Mouse (Mus musculus) liver, embryonic 13.5 days (tissue): ENCODE results near the gene Angpt4. TPM values are rescaled to one million over a fixed set of nuclear protein-coding genes. Genes with fewer than 3 reads are reported as not detected.
A peak's percentile ranks its signal among the peaks of the same experiment; 100 is the strongest.

Experiments
- ATAC-seq: fragments of 200-750 bp; cut with Nextera tagmentation; 2 replicates; pipeline ENCODE4 v1.8.0; 2017; ENCODE audit warnings: low read depth, mild to moderate bottlenecking, moderate number of reproducible peaks, moderate library complexity
- DNase-seq: peaks from one replicate; pipeline ENCODE4 v3.0.0; 2022
- H3K27ac ChIP-seq: fragments of 300-500 bp; sonication (generic); 2 replicates; pipeline ENCODE4 v1.5.1; 2015; ENCODE audit warnings: moderate library complexity, mild to moderate bottlenecking, inconsistent platforms
- H3K27me3 ChIP-seq: fragments of 300-500 bp; sonication (generic); 2 replicates; pipeline ENCODE4 v1.6.1; 2015; ENCODE audit warnings: mild to moderate bottlenecking, inconsistent platforms
- H3K36me3 ChIP-seq: fragments of 300-500 bp; sonication (generic); 2 replicates; pipeline ENCODE4 v1.6.1; 2015; ENCODE audit warnings: mild to moderate bottlenecking, inconsistent platforms
- H3K4me1 ChIP-seq: fragments of 300-500 bp; sonication (generic); replicated peaks from 2 replicates; pipeline ENCODE4 v1.6.1; 2015; ENCODE audit warnings: inconsistent platforms
- H3K4me2 ChIP-seq: fragments of 300-500 bp; sonication (generic); 2 replicates; pipeline ENCODE4 v1.6.1; 2015; ENCODE audit warnings: inconsistent platforms, mild to moderate bottlenecking, moderate library complexity
- H3K4me3 ChIP-seq: fragments of 300-500 bp; sonication (generic); replicated peaks from 2 replicates; pipeline ENCODE4 v1.5.1; 2015; ENCODE audit warnings: mild to moderate bottlenecking, inconsistent platforms
- H3K9ac ChIP-seq: fragments of 300-500 bp; sonication (generic); 2 replicates; pipeline ENCODE4 v1.6.1; 2015; ENCODE audit warnings: mild to moderate bottlenecking, inconsistent platforms
- H3K9me3 ChIP-seq: fragments of 300-500 bp; sonication (generic); replicated peaks from 2 replicates; pipeline ENCODE4 v1.6.1; 2016; ENCODE audit warnings: inconsistent platforms
- WGBS: fragments of 180-500 bp; shearing (Covaris S2); methylation state at CpG from one replicate; pipeline ENCODE4 v1.1.7; 2015; ENCODE audit not compliant: insufficient replicate concordance; 5-methylcytosine and 5-hydroxymethylcytosine counted together
- polyA plus RNA-seq: library from polyadenylated mRNA; unstranded; fragments of >200 nt; fragmentation: Nextera tagmentation; extraction: Ambion mirVana; gene quantifications from 2 replicates; pipeline ENCODE4 v1.2.1, GENCODE M21; 2015

Gene Angpt4
- polyA plus RNA-seq, 1 experiment from 2014 or later: not detected

GRCm38 (mm10) chr2:151963319-151963718 lies 52.3 kb downstream of the Angpt4 start:
- no peak for ATAC-seq

GRCm38 (mm10) chr2:151964052-151964451 lies 53.0 kb downstream of the Angpt4 start:
- no peaks in the 10 kb centered on the region for H3K9me3 ChIP-seq
- WGBS: 30% methylated on average over 9 of the region's 9 CpGs
- H3K36me3 ChIP-seq: peaks cover 12% of the 10 kb centered on the region
- no peaks in the 10 kb centered on the region for H3K27me3 ChIP-seq
- DNase-seq (no peak), ATAC-seq (no peak)
- H3K4me3 ChIP-seq: no peak overlapping the region
- no peak overlapping the region for H3K9ac ChIP-seq
- peaks cover 45% of the 10 kb centered on the region for H3K4me1 ChIP-seq
- no peak overlapping the region for H3K27ac ChIP-seq
- no peak overlapping the region for H3K4me2 ChIP-seq

More at GRCm38 (mm10) chr2:151963319-151963718, 52.3 kb downstream of the Angpt4 start:
- no peak overlapping the region for H3K4me2 ChIP-seq
- H3K27me3 ChIP-seq: no peaks in the 10 kb centered on the region
- H3K9me3 ChIP-seq: no peaks in the 10 kb centered on the region
- DNase-seq: no peak
- peaks cover 6% of the 10 kb centered on the region; the same call in 1 of the 2 replicates for H3K36me3 ChIP-seq
- no peak overlapping the region for H3K27ac ChIP-seq
- WGBS: 49% methylated on average over 5 of the region's 5 CpGs
- H3K9ac ChIP-seq: no peak overlapping the region
- H3K4me1 ChIP-seq: peaks cover 44% of the 10 kb centered on the region
- H3K4me3 ChIP-seq: no peak overlapping the region

DNA sequence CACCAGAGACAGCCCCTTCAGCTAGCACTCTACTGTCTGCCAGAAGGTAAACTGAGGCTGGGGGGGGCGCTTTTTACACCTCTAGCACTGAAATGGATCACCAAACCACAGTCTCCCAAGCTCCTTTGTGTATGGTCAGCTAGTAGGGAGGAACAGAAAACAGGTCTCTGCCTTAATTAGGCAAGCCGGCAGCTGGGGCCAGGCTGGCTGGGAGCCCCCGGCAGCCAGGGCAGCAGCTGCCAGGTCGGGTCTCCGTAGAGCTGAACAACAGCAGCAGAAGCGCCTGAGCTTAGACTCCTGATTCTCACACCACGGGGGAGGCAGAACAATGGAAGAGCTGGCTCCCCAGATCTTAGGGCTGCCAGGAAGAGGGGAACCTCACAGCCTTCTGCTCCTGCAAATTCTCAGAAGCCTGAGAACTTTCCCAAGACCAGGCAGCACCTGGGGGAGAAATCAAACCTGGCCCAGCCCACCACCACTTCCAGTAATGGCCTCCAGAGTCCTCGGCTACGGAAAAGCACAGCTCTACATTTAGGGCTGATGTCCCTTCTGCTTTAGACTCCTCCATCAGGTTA lies 56.3 kb downstream of the Angpt4 start:
- peaks cover 61% of the 10 kb centered on the region for H3K4me1 ChIP-seq
- DNase-seq (no peak), ATAC-seq (no peak)
- H3K36me3 ChIP-seq: peaks cover 27% of the 10 kb centered on the region
- no peaks in the 10 kb centered on the region for H3K9me3 ChIP-seq
- no peak overlapping the region; the same call in 1 of the 2 replicates for H3K27ac ChIP-seq
- no peak overlapping the region for H3K4me3 ChIP-seq
- H3K9ac ChIP-seq: no peak overlapping the region
- WGBS: 55% methylated on average over 9 of the region's 9 CpGs
- H3K4me2 ChIP-seq: no peak overlapping the region
- peaks cover 6% of the 10 kb centered on the region; the same call in 1 of the 2 replicates for H3K27me3 ChIP-seq

GRCm38 (mm10) chr2:151967792-151968191 lies 56.8 kb downstream of the Angpt4 start:
- Histone ChIP-seq H3K27ac (no peak overlapping the region), H3K4me2 (no peak overlapping the region), H3K9me3 (no peaks in the 10 kb centered on the region), H3K4me3 (no peak overlapping the region), H3K36me3 (peaks cover 27% of the 10 kb centered on the region), H3K27me3 (peaks cover 12% of the 10 kb centered on the region), H3K9ac (no peak overlapping the region), H3K4me1 (peaks cover 63% of the 10 kb centered on the region)
- 47% methylated on average over 2 of the region's 2 CpGs for WGBS
- no peak for DNase-seq
- no peak for ATAC-seq

DNA sequence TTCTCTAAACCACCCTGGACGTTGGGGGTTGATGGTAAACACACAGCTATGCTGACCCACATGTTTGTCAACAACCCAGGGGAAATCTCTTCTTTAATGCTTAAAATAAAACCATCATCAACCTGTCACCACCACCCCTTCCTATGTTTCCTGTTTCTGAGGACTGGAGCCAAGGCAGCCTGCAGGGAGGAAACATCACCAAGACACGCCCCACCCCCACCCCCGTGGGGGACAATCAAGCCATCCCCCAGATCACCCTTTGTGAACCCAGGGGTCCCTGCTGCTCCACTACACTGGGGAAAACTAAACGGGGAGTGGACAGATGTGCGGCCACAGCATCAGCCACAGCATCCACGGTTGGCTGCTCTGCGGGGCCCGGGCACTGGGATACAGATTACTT lies 57.4 kb downstream of the Angpt4 start:
- H3K9ac ChIP-seq: no peak overlapping the region
- H3K4me2 ChIP-seq: no peak overlapping the region
- DNase-seq (no peak), ATAC-seq (no peak)
- H3K9me3 ChIP-seq: no peaks in the 10 kb centered on the region
- H3K27me3 ChIP-seq: peaks cover 18% of the 10 kb centered on the region
- H3K36me3 ChIP-seq: peaks cover 27% of the 10 kb centered on the region
- 68% methylated on average over 8 of the region's 8 CpGs for whole genome bisulfite sequencing
- H3K4me1 ChIP-seq: peaks cover 65% of the 10 kb centered on the region
- H3K27ac ChIP-seq: no peak overlapping the region
- no peak overlapping the region for H3K4me3 ChIP-seq

GRCm38 (mm10) chr2:151968986-151969385 lies 58.0 kb downstream of the Angpt4 start:
- no peak for ATAC-seq
- Histone ChIP-seq H3K4me1 (peaks cover 70% of the 10 kb centered on the region), H3K4me2 (no peak overlapping the region), H3K27me3 (peaks cover 24% of the 10 kb centered on the region), H3K9me3 (no peaks in the 10 kb centered on the region), H3K9ac (no peak overlapping the region), H3K27ac (no peak overlapping the region), H3K4me3 (no peak overlapping the region), H3K36me3 (peaks cover 27% of the 10 kb centered on the region)
- WGBS: 75% methylated on average over 7 of the region's 7 CpGs
- no peak for DNase-seq

- Histone ChIP-seq H3K36me3 (peaks cover 27% of the 10 kb centered on the region), H3K9ac (no peak overlapping the region), H3K4me3 (no peak overlapping the region), H3K27ac (no peak overlapping the region), H3K27me3 (peaks cover 28% of the 10 kb centered on the region), H3K4me1 (peaks cover 70% of the 10 kb centered on the region), H3K9me3 (no peaks in the 10 kb centered on the region), H3K4me2 (no peak overlapping the region)
- DNase-seq: no peak
- no peak for ATAC-seq
- WGBS: 68% methylated on average over 6 of the region's 6 CpGs
Measured at GRCm38 (mm10) chr2:151969396-151969795, 58.4 kb downstream of the Angpt4 start.

- peak; percentile 74 for DNase-seq
- Histone ChIP-seq H3K36me3 (peaks cover 27% of the 10 kb centered on the region), H3K4me1 (peaks cover 80% of the 10 kb centered on the region), H3K9me3 (no peaks in the 10 kb centered on the region), H3K27ac (no peak overlapping the region), H3K4me2 (peak overlapping the region; percentile 61), H3K9ac (peak overlapping the region; percentile 29; the same call in 1 of the 2 replicates), H3K4me3 (peak overlapping the region; percentile 25; the same call in 1 of the 2 replicates), H3K27me3 (peaks cover 38% of the 10 kb centered on the region)
- 49% methylated on average over 53 of the region's 53 CpGs for WGBS
- peak; percentile 81 for ATAC-seq
Measured at GRCm38 (mm10) chr2:151970191-151971172, 59.5 kb downstream of the Angpt4 start.

DNA sequence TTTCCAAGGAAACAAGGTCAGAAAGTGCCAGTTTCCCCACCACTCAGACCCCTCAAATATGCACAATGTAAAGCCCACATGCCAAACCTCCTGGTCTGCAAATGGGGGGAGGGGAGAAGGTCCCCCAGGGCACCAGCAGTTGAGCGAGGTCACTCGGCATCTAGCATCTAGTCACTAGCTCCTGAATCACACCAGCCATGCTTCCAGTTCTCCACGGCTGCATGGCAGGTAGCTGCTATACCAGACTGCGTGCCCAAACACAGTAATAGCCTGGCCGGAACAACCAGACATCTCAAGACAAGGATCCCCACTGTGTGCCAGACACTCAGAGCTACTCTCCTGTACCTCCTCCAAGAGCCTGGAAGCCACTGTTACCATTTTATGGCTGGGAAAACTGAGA lies 60.7 kb downstream of the Angpt4 start:
- H3K9me3 ChIP-seq: no peaks in the 10 kb centered on the region
- no peak overlapping the region for H3K9ac ChIP-seq
- H3K4me1 ChIP-seq: peaks cover 92% of the 10 kb centered on the region
- DNase-seq (no peak), ATAC-seq (no peak)
- H3K4me3 ChIP-seq: no peak overlapping the region
- H3K27ac ChIP-seq: no peak overlapping the region
- H3K36me3 ChIP-seq: peaks cover 28% of the 10 kb centered on the region
- H3K27me3 ChIP-seq: peaks cover 38% of the 10 kb centered on the region
- 78% methylated on average over 5 of the region's 5 CpGs for WGBS
- no peak overlapping the region for H3K4me2 ChIP-seq

GRCm38 (mm10) chr2:151972880-151973594 lies 62.0 kb downstream of the Angpt4 start:
- H3K4me3 ChIP-seq: peak overlapping the region; percentile 29
- peak overlapping the region; percentile 34 for H3K27ac ChIP-seq
- no peaks in the 10 kb centered on the region for H3K9me3 ChIP-seq
- WGBS: 6% methylated on average over 23 of the region's 23 CpGs
- peaks cover 38% of the 10 kb centered on the region for H3K27me3 ChIP-seq
- peak overlapping the region; percentile 61 for H3K4me2 ChIP-seq
- H3K36me3 ChIP-seq: peaks cover 29% of the 10 kb centered on the region
- peak; percentile 5; the same call in 1 of the 2 replicates for ATAC-seq
- peaks cover 96% of the 10 kb centered on the region for H3K4me1 ChIP-seq
- no peak for DNase-seq
- peak overlapping the region; percentile 29 for H3K9ac ChIP-seq
